ENCODE assay signal across 8 mouse cellular contexts in the genomic region with DNA sequence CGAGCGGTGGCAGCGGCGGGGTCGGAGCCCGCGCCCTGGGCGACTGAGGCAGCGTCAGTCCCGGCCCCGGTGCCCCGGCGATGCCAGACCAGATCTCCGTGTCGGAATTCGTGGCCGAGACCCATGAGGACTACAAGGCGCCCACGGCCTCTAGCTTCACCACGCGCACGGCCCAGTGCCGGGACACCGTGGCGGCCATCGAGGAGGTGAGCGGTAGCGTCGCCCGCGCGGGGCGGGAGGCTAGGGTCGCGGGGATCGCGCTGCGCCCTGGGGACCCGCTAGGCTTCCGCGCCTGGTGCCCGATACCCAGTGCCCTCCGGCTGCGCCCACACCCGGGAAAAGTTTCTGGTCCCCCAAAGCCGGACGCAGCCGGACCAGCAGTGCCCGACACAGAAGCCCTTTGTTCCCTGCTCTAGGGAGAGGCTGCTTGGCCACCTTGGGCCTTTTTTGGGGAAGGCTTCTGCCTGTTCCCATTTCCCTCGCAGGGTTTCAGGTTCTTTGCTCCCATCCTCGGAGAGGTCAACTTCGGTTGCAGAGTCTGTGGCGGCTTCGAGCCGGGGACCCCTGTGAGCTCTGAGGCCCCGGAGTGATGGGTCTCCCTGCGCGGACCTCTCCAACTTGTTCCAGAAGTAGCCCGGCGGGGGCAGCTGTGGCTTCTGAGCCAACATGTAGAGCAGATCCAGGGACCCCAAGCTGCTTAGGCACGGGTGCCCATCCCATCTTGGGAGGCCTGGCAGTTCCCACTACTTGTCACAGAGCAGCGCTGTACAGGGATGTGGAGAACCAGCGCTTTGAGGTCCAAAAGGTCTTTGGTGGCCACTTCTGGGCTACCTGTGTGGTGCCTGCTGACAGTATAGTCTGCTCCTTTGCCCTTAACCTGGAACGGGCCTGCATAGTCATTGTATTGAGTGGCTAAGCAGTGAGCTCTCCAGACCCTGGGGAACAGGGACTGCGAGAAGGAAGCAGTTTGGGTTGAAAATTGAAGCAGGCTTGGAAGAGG.
DNase-seq lines count a peak whose midpoint lies in the region; ATAC-seq and TF ChIP-seq lines count a peak whose summit lies in the region.
"Not testable (repeated sequence)": the region's sequence is repeated elsewhere in the genome, so short reads cannot be mapped to it uniquely, and the experiment has no call there.

No protein-coding gene starts in this region.

- not testable (repeated sequence) for H3K27me3 ChIP-seq in embryonic facial prominence, embryonic 12.5 days; heart, embryonic 10.5 days (ENCODE audit: insufficient read depth, poor library complexity, severe bottlenecking); intestine, embryonic 15.5 days (replicated peaks); lung, embryonic 16.5 days (ENCODE audit: control insufficient read depth, insufficient read depth, low read depth, low read length); neural tube, embryonic 15.5 days (replicated peaks); thymus, adult 2 months (ENCODE audit: control insufficient read depth, insufficient read depth, low read length)

- H3K9ac ChIP-seq in embryonic facial prominence, embryonic 12.5 days, result peak overlapping the region; percentile 89
- peak overlapping the region; percentile 90 for H3K9ac ChIP-seq in intestine, embryonic 15.5 days
- peak overlapping the region; percentile 92 for H3K9ac ChIP-seq in lung, embryonic 16.5 days (ENCODE audit: low read length)
- peak overlapping the region; percentile 91 for H3K9ac ChIP-seq in neural tube, embryonic 15.5 days (replicated peaks)

- peak; percentile 9 for DNase-seq in R1 (ENCODE audit: low read depth, low spot score)
- not testable (repeated sequence) for DNase-seq in heart, embryonic 10.5 days (ENCODE audit: low spot score)
- peak; percentile 10 to 16 for DNase-seq in left cerebral cortex, adult 2 months (ENCODE audit: extremely low spot score in 1 of 2, low spot score in 2 of 2)
- peak; percentile 4 for DNase-seq in thymus, adult 2 months

- not testable (repeated sequence) for H3K4me1 ChIP-seq in embryonic facial prominence, embryonic 12.5 days; heart, embryonic 10.5 days; intestine, embryonic 15.5 days (replicated peaks); lung, embryonic 16.5 days (replicated peaks; ENCODE audit: control insufficient read depth, insufficient read depth, low read length); neural tube, embryonic 15.5 days; thymus, adult 2 months (replicated peaks; ENCODE audit: control insufficient read depth, insufficient read depth, low read length)

- H3K27ac ChIP-seq in embryonic facial prominence, embryonic 12.5 days, result peak overlapping the region; percentile 90
- H3K27ac ChIP-seq in heart, embryonic 10.5 days, result peak overlapping the region; percentile 90
- H3K27ac ChIP-seq in intestine, embryonic 15.5 days, result peak overlapping the region; percentile 91
- peak overlapping the region; percentile 70 for H3K27ac ChIP-seq in left cerebral cortex, adult 2 months
- H3K27ac ChIP-seq in lung, embryonic 16.5 days (ENCODE audit: low read length), result peak overlapping the region; percentile 89
- H3K27ac ChIP-seq in neural tube, embryonic 15.5 days (replicated peaks), result peak overlapping the region; percentile 88
- H3K27ac ChIP-seq in thymus, adult 2 months (ENCODE audit: control insufficient read depth, insufficient read depth, low read length), result not testable (repeated sequence)

- not testable (repeated sequence) for TF ChIP-seq CTCF in left cerebral cortex, adult 2 months (IDR thresholded peaks at IDR 0.05); thymus, adult 2 months (IDR thresholded peaks at IDR 0.05; ENCODE audit: borderline replicate concordance, control insufficient read depth, extremely low read depth, insufficient read depth, low read length, poor library complexity)

- peak overlapping the region; percentile 51 for H3K4me2 ChIP-seq in embryonic facial prominence, embryonic 12.5 days (replicated peaks)
- H3K4me2 ChIP-seq in intestine, embryonic 15.5 days (replicated peaks), result peak overlapping the region; percentile 71
- H3K4me2 ChIP-seq in lung, embryonic 16.5 days (ENCODE audit: low read depth, low read length), result peak overlapping the region; percentile 50
- H3K4me2 ChIP-seq in neural tube, embryonic 15.5 days, result peak overlapping the region; percentile 67

- not testable (repeated sequence) for H3K9me3 ChIP-seq in embryonic facial prominence, embryonic 12.5 days; heart, embryonic 10.5 days; intestine, embryonic 15.5 days; lung, embryonic 16.5 days (ENCODE audit: control insufficient read depth, low read length); neural tube, embryonic 15.5 days (replicated peaks)

- not testable (repeated sequence) for TF ChIP-seq POLR2A in thymus, adult 2 months (IDR thresholded peaks at IDR 0.05; ENCODE audit: control insufficient read depth, extremely low read depth, insufficient read depth, low read length, poor library complexity)

- H3K4me3 ChIP-seq in embryonic facial prominence, embryonic 12.5 days, result peak overlapping the region; percentile 88
- peak overlapping the region; percentile 80 for H3K4me3 ChIP-seq in heart, embryonic 10.5 days
- H3K4me3 ChIP-seq in intestine, embryonic 15.5 days (replicated peaks), result peak overlapping the region; percentile 92
- H3K4me3 ChIP-seq in left cerebral cortex, adult 2 months, result peak overlapping the region; percentile 55
- peak overlapping the region; percentile 90 for H3K4me3 ChIP-seq in lung, embryonic 16.5 days (ENCODE audit: low read length)
- H3K4me3 ChIP-seq in neural tube, embryonic 15.5 days (replicated peaks), result peak overlapping the region; percentile 87
- peak overlapping the region; percentile 98 for H3K4me3 ChIP-seq in thymus, adult 2 months (ENCODE audit: control insufficient read depth, insufficient read depth, low read length)

- not testable (repeated sequence) for H3K36me3 ChIP-seq in embryonic facial prominence, embryonic 12.5 days; heart, embryonic 10.5 days; intestine, embryonic 15.5 days; lung, embryonic 16.5 days (ENCODE audit: control insufficient read depth, insufficient read depth, low read length); neural tube, embryonic 15.5 days; thymus, adult 2 months (ENCODE audit: control insufficient read depth, insufficient read depth, low read length)

- ATAC-seq in embryonic facial prominence, embryonic 12.5 days (ENCODE audit: insufficient number of reproducible peaks, insufficient read depth, low FRiP score, low TSS enrichment), result peak; percentile 54; the same call in 1 of the 2 replicates
- ATAC-seq in intestine, embryonic 15.5 days, result not testable (repeated sequence)
- peak; percentile 27 for ATAC-seq in lung, embryonic 16.5 days (ENCODE audit: low read depth)
- ATAC-seq in neural tube, embryonic 15.5 days (ENCODE audit: low FRiP score), result peak; percentile 40; the same call in 1 of the 2 replicates

- WGBS in embryonic facial prominence, embryonic 12.5 days, result 2% methylated on average over 65 of the region's 65 CpGs
- WGBS in heart, embryonic 10.5 days, result 2% methylated on average over 62 of the region's 65 CpGs
- 1% methylated on average over 56 of the region's 65 CpGs for WGBS in intestine, embryonic 15.5 days
- WGBS in lung, embryonic 16.5 days, result 1% methylated on average over 40 of the region's 65 CpGs
- 2% methylated on average over 65 of the region's 65 CpGs for WGBS in neural tube, embryonic 15.5 days
- 5% methylated on average over 65 of the region's 65 CpGs for whole genome bisulfite sequencing in thymus, adult 2 months

- intact Hi-C loops in left cerebral cortex, adult 2 months (cut with DNase I), result not testable (repeated sequence)
